Mouse (Mus musculus): Measurements from ENCODE around the gene Mrps6. TPM values are rescaled to one million over a fixed set of nuclear protein-coding genes. Genes with fewer than 3 reads are reported as not detected.

Gene Mrps6
- total and polyA plus RNA-seq, 3 experiments = 40.8 to 71.0 TPM; not detected in 1

DNA sequence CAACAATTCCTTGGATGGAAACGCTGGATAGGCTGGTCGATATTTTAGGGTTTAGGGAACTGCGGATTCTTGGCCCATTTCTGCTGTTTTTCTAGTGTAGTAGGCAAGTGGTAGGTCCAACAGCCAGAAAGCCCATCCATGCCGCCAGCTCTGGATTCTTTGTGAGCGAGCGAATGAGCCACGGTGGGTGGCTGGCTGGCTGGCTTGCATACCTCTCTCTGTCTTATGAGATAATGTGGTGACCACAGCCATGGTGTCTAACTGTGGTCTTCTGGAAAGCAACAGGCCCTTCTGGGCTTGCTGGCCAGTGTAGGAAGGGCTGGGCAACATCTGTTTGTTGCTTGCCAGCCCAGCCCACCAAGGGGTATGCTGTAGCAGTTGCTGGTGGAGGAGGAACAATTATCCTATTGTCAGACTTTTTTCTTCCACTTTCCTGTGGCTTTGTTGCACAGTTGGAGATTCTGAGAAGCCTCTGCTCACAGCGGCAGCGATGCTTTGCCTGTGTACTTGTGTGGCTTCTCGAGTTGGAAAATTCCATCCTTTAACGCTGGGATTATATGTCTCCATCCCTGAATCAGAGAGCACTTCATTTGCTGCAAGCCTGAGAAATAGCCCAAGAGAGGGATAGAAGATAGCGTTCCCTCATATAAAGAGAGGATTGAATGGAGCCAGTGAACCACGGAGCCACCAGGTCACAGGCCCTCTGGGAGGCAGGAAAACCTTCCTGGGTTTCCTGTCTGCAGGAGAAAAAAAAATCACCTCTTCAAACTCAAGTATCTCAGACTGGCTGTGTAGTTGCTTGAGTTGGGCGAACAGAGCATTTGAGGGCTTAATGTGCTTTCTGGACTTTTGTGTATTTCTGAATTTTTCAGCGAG lies 81.6 kb downstream of the Mrps6 start:
- Histone ChIP-seq H3K9ac (ENCODE audit: control insufficient read depth, low read depth, low read length, poor library complexity, severe bottlenecking) (no peak overlapping the region), H3K79me2 (ENCODE audit: control insufficient read depth, insufficient read depth, low read length, poor library complexity) (no peaks in the 10 kb centered on the region), H3K27ac (ENCODE audit: control insufficient read depth, low read depth, low read length) (no peak overlapping the region), H3K4me3 (ENCODE audit: control insufficient read depth in 1 of 2, insufficient read depth in 1 of 2, low read depth in 2 of 2, low read length in 2 of 2) (no peak overlapping the region), H3K4me1 (ENCODE audit: control insufficient read depth in 1 of 2, insufficient read depth in 2 of 2, low read length in 2 of 2) (no peaks in the 10 kb centered on the region), H3K27me3 (ENCODE audit: control insufficient read depth in 1 of 2, insufficient read depth in 2 of 2, low read length in 2 of 2) (peaks cover 0 to 4% of the 10 kb centered on the region in 2 experiments; a peak in 2 of 4 replicates), H3K36me3 (ENCODE audit: control insufficient read depth in 1 of 2, insufficient read depth in 2 of 2, low read length in 2 of 2) (no peaks in the 10 kb centered on the region), H3K9me3 (replicated peaks; ENCODE audit: insufficient read depth, low read length) (no peaks in the 10 kb centered on the region)
- TF ChIP-seq EP300 (IDR thresholded peaks at IDR 0.05; ENCODE audit: low read depth in 1 of 2, low read length in 2 of 2) = no peak
- no peak for TF ChIP-seq POLR2AphosphoS5 (IDR thresholded peaks at IDR 0.05; ENCODE audit: borderline replicate concordance, low read depth, low read length)
- TF ChIP-seq TAL1 (IDR thresholded peaks at IDR 0.05; ENCODE audit: low read length) = no peak
- DNase-seq (ENCODE audit: low read depth, low spot score) = no peak

DNA sequence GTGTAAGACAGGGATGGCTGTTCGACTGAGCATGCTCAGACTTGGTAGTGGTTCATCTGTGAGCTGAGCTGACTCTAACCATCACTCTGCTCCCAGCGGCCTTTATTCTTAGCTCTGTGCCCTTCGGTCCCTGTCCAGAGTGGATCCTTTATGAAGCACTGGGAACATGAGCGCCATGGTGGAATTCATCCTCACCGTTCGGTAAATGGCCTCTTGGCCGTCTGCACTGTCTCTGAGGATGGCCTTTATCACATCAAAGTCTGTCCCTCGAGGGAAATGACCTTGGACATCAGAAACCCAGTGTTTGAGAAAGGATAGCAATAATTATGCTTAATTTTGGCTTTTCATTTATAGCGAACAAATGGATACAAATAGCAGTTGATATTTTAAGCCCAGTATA lies 82.3 kb downstream of the Mrps6 start:
- Histone ChIP-seq H3K4me3 (ENCODE audit: control insufficient read depth in 1 of 2, insufficient read depth in 1 of 2, low read depth in 2 of 2, low read length in 2 of 2) (no peak overlapping the region), H3K4me1 (ENCODE audit: control insufficient read depth in 1 of 2, insufficient read depth in 2 of 2, low read length in 2 of 2) (no peaks in the 10 kb centered on the region), H3K79me2 (ENCODE audit: control insufficient read depth, insufficient read depth, low read length, poor library complexity) (no peaks in the 10 kb centered on the region), H3K9ac (ENCODE audit: control insufficient read depth, low read depth, low read length, poor library complexity, severe bottlenecking) (no peak overlapping the region), H3K9me3 (replicated peaks; ENCODE audit: insufficient read depth, low read length) (no peaks in the 10 kb centered on the region), H3K36me3 (ENCODE audit: control insufficient read depth in 1 of 2, insufficient read depth in 2 of 2, low read length in 2 of 2) (no peaks in the 10 kb centered on the region), H3K27ac (ENCODE audit: control insufficient read depth, low read depth, low read length) (no peak overlapping the region), H3K27me3 (ENCODE audit: control insufficient read depth in 1 of 2, insufficient read depth in 2 of 2, low read length in 2 of 2) (peaks cover 0 to 4% of the 10 kb centered on the region in 2 experiments; a peak in 2 of 4 replicates)
- DNase-seq (ENCODE audit: low read depth, low spot score) = no peak
- TF ChIP-seq TCF12 (IDR thresholded peaks at IDR 0.05; ENCODE audit: low read depth, low read length) = no peak
- TF ChIP-seq RAD21 (IDR thresholded peaks at IDR 0.05; ENCODE audit: low read depth, low read length) = no peak
- TF ChIP-seq MYC (IDR thresholded peaks at IDR 0.05; ENCODE audit: low read depth, low read length) = no peak
- TF ChIP-seq BHLHE40 (IDR thresholded peaks at IDR 0.05; ENCODE audit: borderline replicate concordance, low read depth, low read length) = no peak
- no peak for TF ChIP-seq KAT2A (conservative IDR thresholded peaks at IDR 0.05; ENCODE audit: low read depth, low read length)
- no peak for TF ChIP-seq ZC3H11A (IDR thresholded peaks at IDR 0.05; ENCODE audit: low read depth, low read length)
- TF ChIP-seq POLR2A (IDR thresholded peaks at IDR 0.05; ENCODE audit: control insufficient read depth in 1 of 2, insufficient read depth in 1 of 2, low read depth in 1 of 2, low read length in 2 of 2, poor library complexity in 1 of 2) = no peak
- no peak for TF ChIP-seq CHD2 (IDR thresholded peaks at IDR 0.05; ENCODE audit: low read length)
- TF ChIP-seq EP300 (IDR thresholded peaks at IDR 0.05; ENCODE audit: low read depth in 1 of 2, low read length in 2 of 2) = no peak
- TF ChIP-seq NRF1 (IDR thresholded peaks at IDR 0.05; ENCODE audit: insufficient read depth, low read depth, low read length, poor library complexity, severe bottlenecking) = no peak
- no peak for TF ChIP-seq MEF2A (IDR thresholded peaks at IDR 0.05; ENCODE audit: extremely low read depth, insufficient replicate concordance, low read depth, low read length, poor library complexity, severe bottlenecking)
- TF ChIP-seq RCOR1 (IDR thresholded peaks at IDR 0.05; ENCODE audit: low read depth, low read length) = no peak
- TF ChIP-seq UBTF (IDR thresholded peaks at IDR 0.05; ENCODE audit: borderline replicate concordance, insufficient read depth, low read depth, low read length) = no peak
- TF ChIP-seq SMC3 (IDR thresholded peaks at IDR 0.05; ENCODE audit: low read depth, low read length) = no peak
- no peak for TF ChIP-seq ETS1 (IDR thresholded peaks at IDR 0.05; ENCODE audit: low read depth, low read length)
- TF ChIP-seq NELFE (IDR thresholded peaks at IDR 0.05; ENCODE audit: low read depth, low read length) = no peak
- TF ChIP-seq GABPA (IDR thresholded peaks at IDR 0.05; ENCODE audit: low read depth, low read length) = no peak
- no peak for TF ChIP-seq MXI1 (IDR thresholded peaks at IDR 0.05; ENCODE audit: low read depth, low read length)

All from MEL (cell line).